Mouse (Mus musculus): Measurements from ENCODE around the gene Fhl2. TPM values are rescaled to one million over a fixed set of nuclear protein-coding genes. Genes with fewer than 3 reads are reported as not detected.
"Not testable (repeated sequence)": the region's sequence is repeated elsewhere in the genome, so short reads cannot be mapped to it uniquely, and the experiment has no call there.

The Fhl2 gene
- total RNA-seq, 1 experiment from 2014 or later: 8.1 TPM

- ATAC-seq (replicated peaks; ENCODE audit: insufficient number of reproducible peaks, low FRiP score, low TSS enrichment, poor library complexity, severe bottlenecking): no peak
Observed at GRCm38 (mm10) chr1:43199210-43199866, 2.6 kb upstream of the Fhl2 start.

GRCm38 (mm10) chr1:43196059-43196458 lies 725 bp downstream of the Fhl2 start:
- no peak for ATAC-seq (replicated peaks; ENCODE audit: insufficient number of reproducible peaks, low FRiP score, low TSS enrichment, poor library complexity, severe bottlenecking)

GRCm38 (mm10) chr1:43193423-43193822 lies 3.4 kb downstream of the Fhl2 start:
- ATAC-seq (replicated peaks; ENCODE audit: insufficient number of reproducible peaks, low FRiP score, low TSS enrichment, poor library complexity, severe bottlenecking): no peak

GRCm38 (mm10) chr1:43192471-43192870 lies 4.3 kb downstream of the Fhl2 start:
- ATAC-seq (replicated peaks; ENCODE audit: insufficient number of reproducible peaks, low FRiP score, low TSS enrichment, poor library complexity, severe bottlenecking): no peak

GRCm38 (mm10) chr1:43191078-43191477 lies 5.7 kb downstream of the Fhl2 start:
- ATAC-seq (replicated peaks; ENCODE audit: insufficient number of reproducible peaks, low FRiP score, low TSS enrichment, poor library complexity, severe bottlenecking): no peak

- ATAC-seq (replicated peaks; ENCODE audit: insufficient number of reproducible peaks, low FRiP score, low TSS enrichment, poor library complexity, severe bottlenecking): not testable (repeated sequence)
Observed at GRCm38 (mm10) chr1:43188893-43189292, 7.9 kb downstream of the Fhl2 start.

GRCm38 (mm10) chr1:43186334-43186733 lies 10.4 kb downstream of the Fhl2 start:
- ATAC-seq (replicated peaks; ENCODE audit: insufficient number of reproducible peaks, low FRiP score, low TSS enrichment, poor library complexity, severe bottlenecking): no peak

- no peak for ATAC-seq (replicated peaks; ENCODE audit: insufficient number of reproducible peaks, low FRiP score, low TSS enrichment, poor library complexity, severe bottlenecking)
Observed at GRCm38 (mm10) chr1:43180912-43181311, 15.9 kb downstream of the Fhl2 start.

- ATAC-seq (replicated peaks; ENCODE audit: insufficient number of reproducible peaks, low FRiP score, low TSS enrichment, poor library complexity, severe bottlenecking): no peak
Observed at GRCm38 (mm10) chr1:43178780-43179179, 18.0 kb downstream of the Fhl2 start.

- ATAC-seq (replicated peaks; ENCODE audit: insufficient number of reproducible peaks, low FRiP score, low TSS enrichment, poor library complexity, severe bottlenecking): no peak
Observed at GRCm38 (mm10) chr1:43178378-43178777, 18.4 kb downstream of the Fhl2 start.

- no peak for ATAC-seq (replicated peaks; ENCODE audit: insufficient number of reproducible peaks, low FRiP score, low TSS enrichment, poor library complexity, severe bottlenecking)
Observed at GRCm38 (mm10) chr1:43173283-43174226, 23.2 kb downstream of the Fhl2 start.

GRCm38 (mm10) chr1:43171816-43172215 lies 25.0 kb downstream of the Fhl2 start:
- ATAC-seq (replicated peaks; ENCODE audit: insufficient number of reproducible peaks, low FRiP score, low TSS enrichment, poor library complexity, severe bottlenecking): no peak

- ATAC-seq (replicated peaks; ENCODE audit: insufficient number of reproducible peaks, low FRiP score, low TSS enrichment, poor library complexity, severe bottlenecking): no peak
Observed at GRCm38 (mm10) chr1:43171093-43171492, 25.7 kb downstream of the Fhl2 start.

GRCm38 (mm10) chr1:43169661-43170060 lies 27.1 kb downstream of the Fhl2 start:
- ATAC-seq (replicated peaks; ENCODE audit: insufficient number of reproducible peaks, low FRiP score, low TSS enrichment, poor library complexity, severe bottlenecking): no peak

- no peak for ATAC-seq (replicated peaks; ENCODE audit: insufficient number of reproducible peaks, low FRiP score, low TSS enrichment, poor library complexity, severe bottlenecking)
Observed at GRCm38 (mm10) chr1:43169227-43169626, 27.6 kb downstream of the Fhl2 start.

GRCm38 (mm10) chr1:43168618-43169017 lies 28.2 kb downstream of the Fhl2 start:
- no peak for ATAC-seq (replicated peaks; ENCODE audit: insufficient number of reproducible peaks, low FRiP score, low TSS enrichment, poor library complexity, severe bottlenecking)

- ATAC-seq (replicated peaks; ENCODE audit: insufficient number of reproducible peaks, low FRiP score, low TSS enrichment, poor library complexity, severe bottlenecking): no peak
Observed at GRCm38 (mm10) chr1:43168026-43168425, 28.8 kb downstream of the Fhl2 start.

- no peak for ATAC-seq (replicated peaks; ENCODE audit: insufficient number of reproducible peaks, low FRiP score, low TSS enrichment, poor library complexity, severe bottlenecking)
Observed at GRCm38 (mm10) chr1:43164582-43164981, 32.2 kb downstream of the Fhl2 start.

- peak; percentile 34; the same call in 1 of the 2 replicates for ATAC-seq (replicated peaks; ENCODE audit: insufficient number of reproducible peaks, low FRiP score, low TSS enrichment, poor library complexity, severe bottlenecking)
Observed at GRCm38 (mm10) chr1:43163467-43164418, 33.0 kb downstream of the Fhl2 start.

Data from monocyte, adult 5-6 weeks (primary cell).